Comparison of ENCODE assay signal across 22 mouse cellular contexts in the genomic region with DNA sequence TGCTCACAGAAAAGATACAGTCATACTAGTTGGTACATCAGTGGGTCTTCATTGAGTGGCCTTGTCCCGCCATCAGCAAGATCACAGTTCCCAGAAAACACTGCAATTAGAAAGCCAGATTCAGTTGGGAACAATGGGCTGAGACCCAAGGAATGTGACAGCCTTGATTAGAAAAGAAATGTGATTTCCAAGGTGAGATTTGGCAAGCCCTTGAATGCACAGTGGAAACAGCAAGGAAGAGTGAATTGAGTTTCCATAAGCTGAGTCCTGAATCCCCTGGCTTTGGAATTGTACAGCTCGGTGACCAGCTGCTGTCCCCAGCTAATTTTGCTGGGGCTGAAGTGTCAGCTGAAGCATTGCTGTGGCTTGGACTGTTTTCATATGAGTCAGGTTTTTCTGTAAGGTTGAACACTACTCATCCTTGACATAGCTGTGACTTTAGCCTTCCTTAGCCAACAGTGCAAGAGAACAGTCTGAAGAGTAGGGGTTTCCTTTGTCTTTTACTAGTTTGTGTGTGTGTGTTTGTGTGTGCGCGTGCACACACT.
DNase-seq lines count a peak whose midpoint lies in the region; ATAC-seq lines count a peak whose summit lies in the region.
"Had no signal": no experiment of that assay in that cellular context is flagged by ENCODE, and none has a peak within 500 bp of the region (broad histone marks: within the 10 kb centered on the region; RNA-seq: fewer than 3 reads in every experiment).

No protein-coding gene starts in this region.

- 85% methylated on average over 4 of the region's 4 CpGs for WGBS in forebrain, embryonic 14.5 days
- 82% methylated on average over 4 of the region's 4 CpGs for WGBS in forebrain, embryonic 13.5 days
- 89% methylated on average over 4 of the region's 4 CpGs for WGBS in intestine, embryonic 15.5 days
- 88% methylated on average over 4 of the region's 4 CpGs for whole genome bisulfite sequencing in hindbrain, embryonic 11.5 days

- peaks cover 10% of the 10 kb centered on the region; the same call in 1 of the 2 replicates for H3K4me1 ChIP-seq in forebrain, embryonic 14.5 days (ENCODE audit: control insufficient read depth, insufficient read depth, low read length)
- H3K4me1 ChIP-seq in forebrain, embryonic 13.5 days, result peaks cover 5% of the 10 kb centered on the region; the same call in 1 of the 2 replicates
- no peaks in the 10 kb centered on the region for H3K4me1 ChIP-seq in intestine, embryonic 15.5 days (replicated peaks)
- no peaks in the 10 kb centered on the region for H3K4me1 ChIP-seq in hindbrain, embryonic 11.5 days (replicated peaks; ENCODE audit: control insufficient read depth, insufficient read depth, low read length)
- H3K4me1 ChIP-seq: embryonic facial prominence, embryonic 10.5 days; heart, embryonic 10.5 days had no signal

- no peak overlapping the region for H3K9ac ChIP-seq in forebrain, embryonic 14.5 days (ENCODE audit: low read length)
- H3K9ac ChIP-seq in forebrain, embryonic 13.5 days, result no peak overlapping the region
- H3K9ac ChIP-seq in intestine, embryonic 15.5 days, result no peak overlapping the region
- H3K9ac ChIP-seq in hindbrain, embryonic 11.5 days (ENCODE audit: low read depth, low read length), result no peak overlapping the region
- H3K9ac ChIP-seq: forebrain, embryonic 15.5 days; hindbrain, embryonic 14.5 days had no signal

- H3K4me2 ChIP-seq in forebrain, embryonic 14.5 days (ENCODE audit: low read length), result no peak overlapping the region
- no peak overlapping the region for H3K4me2 ChIP-seq in forebrain, embryonic 13.5 days
- H3K4me2 ChIP-seq in intestine, embryonic 15.5 days (replicated peaks), result no peak overlapping the region
- H3K4me2 ChIP-seq in hindbrain, embryonic 11.5 days (replicated peaks; ENCODE audit: low read depth, low read length), result no peak overlapping the region
- H3K4me2 ChIP-seq: forebrain, embryonic 15.5 days; hindbrain, embryonic 14.5 days had no signal

- no peaks in the 10 kb centered on the region for H3K9me3 ChIP-seq in forebrain, embryonic 14.5 days (replicated peaks; ENCODE audit: control insufficient read depth, low read length)
- no peaks in the 10 kb centered on the region; the same call in 1 of the 2 replicates for H3K9me3 ChIP-seq in forebrain, embryonic 13.5 days (replicated peaks)
- no peaks in the 10 kb centered on the region for H3K9me3 ChIP-seq in intestine, embryonic 15.5 days
- no peaks in the 10 kb centered on the region for H3K9me3 ChIP-seq in hindbrain, embryonic 11.5 days (ENCODE audit: control insufficient read depth, low read length)
- H3K9me3 ChIP-seq: embryonic facial prominence, embryonic 10.5 days; forebrain, embryonic 15.5 days; heart, embryonic 10.5 days had no signal

- peak; percentile 36 for DNase-seq in adrenal gland, adult 2 months
- no peak for DNase-seq in adrenal gland, adult 8-10 months
- no peak for DNase-seq in forebrain, embryonic 14.5 days (ENCODE audit: low spot score)
- peak; percentile 59 for DNase-seq in Muller cell, postnatal 12 days (ENCODE audit: inconsistent ontology term)
- DNase-seq in hindbrain, embryonic 11.5 days (ENCODE audit: low spot score), result no peak
- DNase-seq: cerebellum, adult 11-12 months; cerebellum, adult 9-10 months; cerebellum, postnatal 36 days; gastrocnemius, postnatal 36 days; heart, adult 18-20 months; heart, postnatal 14 days; kidney, adult 8-10 months had no signal

- ATAC-seq in forebrain, embryonic 14.5 days, result no peak
- no peak for ATAC-seq in forebrain, embryonic 13.5 days
- no peak for ATAC-seq in intestine, embryonic 15.5 days
- ATAC-seq in hindbrain, embryonic 11.5 days (ENCODE audit: low FRiP score), result no peak
- ATAC-seq: activated CD4-positive, CD25-positive, alpha-beta regulatory T cell, adult 4 months; CD4-positive, CD25-positive, alpha-beta regulatory T cell, adult 4 months; forebrain, embryonic 15.5 days; intestine, postnatal 0 days had no signal

- H3K27me3 ChIP-seq in forebrain, embryonic 14.5 days (replicated peaks; ENCODE audit: control insufficient read depth, insufficient read depth, low read length), result no peaks in the 10 kb centered on the region
- no peaks in the 10 kb centered on the region for H3K27me3 ChIP-seq in forebrain, embryonic 13.5 days
- no peaks in the 10 kb centered on the region for H3K27me3 ChIP-seq in intestine, embryonic 15.5 days (replicated peaks)
- no peaks in the 10 kb centered on the region for H3K27me3 ChIP-seq in hindbrain, embryonic 11.5 days (ENCODE audit: control insufficient read depth, insufficient read depth, low read length)
- H3K27me3 ChIP-seq: forebrain, embryonic 15.5 days had no signal

- no peak overlapping the region for H3K4me3 ChIP-seq in forebrain, embryonic 14.5 days (ENCODE audit: low read depth, low read length)
- H3K4me3 ChIP-seq in forebrain, embryonic 13.5 days, result no peak overlapping the region
- no peak overlapping the region for H3K4me3 ChIP-seq in intestine, embryonic 15.5 days (replicated peaks)
- no peak overlapping the region for H3K4me3 ChIP-seq in hindbrain, embryonic 11.5 days (ENCODE audit: low read depth, low read length)
- H3K4me3 ChIP-seq: embryonic facial prominence, embryonic 10.5 days; forebrain, embryonic 15.5 days; heart, embryonic 10.5 days had no signal

- H3K27ac ChIP-seq in forebrain, embryonic 14.5 days (ENCODE audit: low read depth, low read length), result peak overlapping the region; percentile 21; the same call in 1 of the 2 replicates
- H3K27ac ChIP-seq in forebrain, embryonic 13.5 days, result no peak overlapping the region
- no peak overlapping the region for H3K27ac ChIP-seq in intestine, embryonic 15.5 days
- H3K27ac ChIP-seq in hindbrain, embryonic 11.5 days (ENCODE audit: low read depth, low read length), result no peak overlapping the region
- H3K27ac ChIP-seq: embryonic facial prominence, embryonic 10.5 days; forebrain, embryonic 15.5 days; heart, embryonic 10.5 days; hindbrain, embryonic 14.5 days had no signal

- no peaks in the 10 kb centered on the region for H3K36me3 ChIP-seq in forebrain, embryonic 14.5 days (ENCODE audit: control insufficient read depth, insufficient read depth, low read length)
- no peaks in the 10 kb centered on the region for H3K36me3 ChIP-seq in forebrain, embryonic 13.5 days (ENCODE audit: poor library complexity, severe bottlenecking)
- no peaks in the 10 kb centered on the region for H3K36me3 ChIP-seq in intestine, embryonic 15.5 days
- no peaks in the 10 kb centered on the region for H3K36me3 ChIP-seq in hindbrain, embryonic 11.5 days (ENCODE audit: control insufficient read depth, insufficient read depth, low read length)
- H3K36me3 ChIP-seq: embryonic facial prominence, embryonic 10.5 days; forebrain, embryonic 15.5 days; G1E; heart, embryonic 10.5 days had no signal

Comparison
In these comparisons a context has a peak if more than half of its experiments do, and no peak if none do; other contexts are left out.
1. DNase-seq: peak in adrenal gland, adult 2 months (single experiment) and Muller cell, postnatal 12 days (single experiment); none in adrenal gland, adult 8-10 months (single experiment), forebrain, embryonic 14.5 days (single experiment) and hindbrain, embryonic 11.5 days (single experiment).